Mouse (Mus musculus): ENCODE measurements around the gene Rab37.
A peak's percentile ranks its signal among the peaks of the same experiment; 100 is the strongest.

The Rab37 gene

GRCm38 (mm10) chr11:115138597-115139262 is 47.5 kb downstream of the Rab37 start:
- peak; percentile 46 to 48 for DNase-seq

- DNase-seq: no peak
Observed at GRCm38 (mm10) chr11:115141970-115142369, 50.7 kb downstream of the Rab37 start.

GRCm38 (mm10) chr11:115147813-115148212 is 56.6 kb downstream of the Rab37 start:
- no peak for DNase-seq

- peak; percentile 51 to 63 for DNase-seq
Observed at GRCm38 (mm10) chr11:115150741-115151254, 59.6 kb downstream of the Rab37 start.

- no peak for DNase-seq
Observed at GRCm38 (mm10) chr11:115151755-115152429, 60.7 kb downstream of the Rab37 start.

- DNase-seq: no peak
Observed at GRCm38 (mm10) chr11:115153088-115153487, 61.9 kb downstream of the Rab37 start.

- peak; percentile 91 for DNase-seq
Observed at GRCm38 (mm10) chr11:115153699-115154292, 62.6 kb downstream of the Rab37 start.

GRCm38 (mm10) chr11:115155053-115155634 is 63.9 kb downstream of the Rab37 start:
- no peak for DNase-seq

- DNase-seq: peak; percentile 55 to 60
Observed at GRCm38 (mm10) chr11:115157933-115158719, 66.9 kb downstream of the Rab37 start.

GRCm38 (mm10) chr11:115160016-115160797 is 69.0 kb downstream of the Rab37 start:
- peak; percentile 88 to 89 for DNase-seq

GRCm38 (mm10) chr11:115160883-115161577 is 69.8 kb downstream of the Rab37 start:
- peak; percentile 91 to 92 for DNase-seq

GRCm38 (mm10) chr11:115161578-115162204 is 70.5 kb downstream of the Rab37 start:
- peak; percentile 45 to 50 for DNase-seq

GRCm38 (mm10) chr11:115162205-115162601 is 71.0 kb downstream of the Rab37 start:
- DNase-seq: no peak

GRCm38 (mm10) chr11:115162832-115163480 is 71.7 kb downstream of the Rab37 start, which contains the start of gene Slc9a3r1:
Slc9a3r1 (plus strand) TSS chr11:115163341.
- DNase-seq: peak; percentile 99

- DNase-seq: peak; percentile 69 to 74
Observed at GRCm38 (mm10) chr11:115163568-115164150, 72.4 kb downstream of the Rab37 start.

- no peak for DNase-seq
Observed at GRCm38 (mm10) chr11:115164341-115164975, 73.2 kb downstream of the Rab37 start.

- DNase-seq: no peak
Observed at GRCm38 (mm10) chr11:115164976-115165374, 73.7 kb downstream of the Rab37 start.

GRCm38 (mm10) chr11:115166776-115167175 is 75.5 kb downstream of the Rab37 start:
- DNase-seq: no peak
